ENCODE assay signal across 13 mouse cellular contexts in the genomic region with DNA sequence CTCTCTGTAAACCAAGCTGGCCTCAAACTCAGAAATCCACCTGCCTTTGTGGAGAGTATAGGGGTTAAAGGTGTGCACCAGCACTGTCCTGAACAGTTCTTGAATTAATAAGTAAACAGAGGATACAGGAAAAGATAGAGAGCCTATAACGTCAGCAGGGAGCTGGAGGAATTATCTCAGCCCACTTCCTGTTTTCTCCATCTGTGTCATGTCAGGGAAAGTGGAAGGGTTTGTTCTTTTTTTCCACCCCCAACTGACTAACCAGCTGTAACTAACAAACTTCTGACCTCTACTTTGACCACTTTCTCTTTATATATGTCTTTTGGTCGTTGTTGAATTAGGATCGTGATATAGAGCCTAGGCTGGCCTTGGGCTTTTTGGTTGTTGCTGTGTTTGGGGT. TPM values are rescaled to one million over a fixed set of nuclear protein-coding genes. Genes with fewer than 3 reads are reported as not detected.
DNase-seq lines count a peak whose midpoint lies in the region; ATAC-seq and TF ChIP-seq lines count a peak whose summit lies in the region.
"Had no signal": no experiment of that assay in that cellular context is flagged by ENCODE, and none has a peak within 500 bp of the region (broad histone marks: within the 10 kb centered on the region; RNA-seq: fewer than 3 reads in every experiment).

No protein-coding gene starts in this region.

- no peaks in the 10 kb centered on the region for H3K27me3 ChIP-seq in heart, adult 2 months (ENCODE audit: control insufficient read depth, insufficient read depth, low read length)
- H3K27me3 ChIP-seq in heart, embryonic 10.5 days (ENCODE audit: insufficient read depth, poor library complexity, severe bottlenecking) = no peaks in the 10 kb centered on the region
- H3K27me3 ChIP-seq: limb, embryonic 13.5 days; neural tube, embryonic 15.5 days had no signal

- H3K9ac ChIP-seq in heart, adult 2 months (ENCODE audit: low read depth, low read length) = no peak overlapping the region
- H3K9ac ChIP-seq: limb, embryonic 13.5 days; neural tube, embryonic 15.5 days had no signal

- H3K9me3 ChIP-seq in heart, embryonic 10.5 days = no peaks in the 10 kb centered on the region
- H3K9me3 ChIP-seq: limb, embryonic 13.5 days; neural tube, embryonic 15.5 days had no signal

- TF ChIP-seq POLR2A in heart, adult 2 months (IDR thresholded peaks at IDR 0.05; ENCODE audit: insufficient read depth, low read depth, low read length) = no peak

- peak; percentile 62 for ATAC-seq in common myeloid progenitor, adult 5-6 weeks (replicated peaks; ENCODE audit: low read depth, poor library complexity, severe bottlenecking)
- ATAC-seq in megakaryocyte progenitor cell, adult 5-6 weeks (replicated peaks; ENCODE audit: poor library complexity) = peak; percentile 50

- peak overlapping the region; percentile 31; the same call in 1 of the 2 replicates for H3K27ac ChIP-seq in heart, adult 2 months
- no peak overlapping the region for H3K27ac ChIP-seq in heart, embryonic 10.5 days
- H3K27ac ChIP-seq: limb, embryonic 13.5 days; neural tube, embryonic 15.5 days had no signal

- no peak for TF ChIP-seq EP300 in heart, adult 2 months (IDR thresholded peaks at IDR 0.05; ENCODE audit: insufficient read depth, low read depth, low read length)

- DNase-seq in heart, adult 2 months = no peak
- DNase-seq in heart, embryonic 10.5 days (ENCODE audit: low spot score) = no peak
- peak; percentile 17 for DNase-seq in kidney, postnatal 14 days
- DNase-seq in kidney, adult 11 months = no peak
- no peak for DNase-seq in Muller cell, postnatal 12 days (ENCODE audit: inconsistent ontology term)
- no peak for DNase-seq in left cerebral cortex, postnatal 14 days (ENCODE audit: low spot score in 2 of 2)
- DNase-seq: cerebellum, adult 9-11 months; kidney, adult 18-20 months; lung, postnatal 4 days had no signal

- no peaks in the 10 kb centered on the region for H3K36me3 ChIP-seq in heart, adult 2 months (ENCODE audit: control insufficient read depth, insufficient read depth, low read length)
- no peaks in the 10 kb centered on the region for H3K36me3 ChIP-seq in heart, embryonic 10.5 days
- H3K36me3 ChIP-seq: limb, embryonic 13.5 days; neural tube, embryonic 15.5 days had no signal

- H3K79me2 ChIP-seq in heart, adult 2 months (replicated peaks; ENCODE audit: control insufficient read depth, insufficient read depth, low read length) = no peaks in the 10 kb centered on the region

- peaks cover 2% of the 10 kb centered on the region; the same call in 1 of the 2 replicates for H3K4me1 ChIP-seq in heart, adult 2 months (ENCODE audit: control insufficient read depth, insufficient read depth, low read length)
- no peaks in the 10 kb centered on the region for H3K4me1 ChIP-seq in heart, embryonic 10.5 days
- H3K4me1 ChIP-seq: limb, embryonic 13.5 days; neural tube, embryonic 15.5 days had no signal

- no peak for TF ChIP-seq CTCF in heart, adult 2 months (IDR thresholded peaks at IDR 0.05)

- intact Hi-C loops in heart, adult 2 months (cut with DNase I) = no loop called here
- intact Hi-C loops in left cerebral cortex, postnatal 14 days (cut with DNase I) = no loop called here

- WGBS in heart, adult 2 months = 47% methylated on average over 3 of the region's 3 CpGs
- 51% methylated on average over 3 of the region's 3 CpGs for WGBS in heart, embryonic 10.5 days

- H3K4me3 ChIP-seq in heart, adult 2 months = no peak overlapping the region
- no peak overlapping the region for H3K4me3 ChIP-seq in heart, embryonic 10.5 days
- H3K4me3 ChIP-seq: limb, embryonic 13.5 days; neural tube, embryonic 15.5 days had no signal

RNA-seq across cellular contexts. Expression of a gene that starts 4.6 kb away (rescaled TPM):
- total RNA-seq in heart, adult 2 months (2021) = 100 to 1,000 TPM; 116 to 149 TPM
- 59.2 and 125 TPM in 2 replicates for polyA plus RNA-seq in heart, adult 2 months (2012; rRNA removed)
- 96.9 and 115 TPM in 2 replicates for polyA plus RNA-seq in heart, embryonic 10.5 days (2016; fragmentation: Nextera tagmentation; extraction: Ambion mirVana)
- 102 and 106 TPM in 2 replicates for total RNA-seq in common myeloid progenitor, adult 5-6 weeks (2017)
- total RNA-seq in megakaryocyte progenitor cell, adult 5-6 weeks (2015) = 262 and 283 TPM in 2 replicates
- total RNA-seq in megakaryocyte progenitor cell, adult 5-6 weeks (2017) = 159 and 183 TPM in 2 replicates
- 10 to 100 TPM; 62.5 to 65.5 TPM for total RNA-seq in left cerebral cortex, postnatal 14 days (2021)
